Mouse (Mus musculus) liver, postnatal 0 days (tissue): ENCODE results near the gene Nr1d1.

Experiments used
- CTCF ChIP-seq: sonication (generic); IDR thresholded peaks from 2 replicates; pipeline ENCODE4 v1.5.1; 2016; ENCODE audit warnings: antibody characterized with exemption, low read depth
- EP300 ChIP-seq: IDR thresholded peaks from 2 replicates; pipeline ENCODE4 v1.6.1; 2016; ENCODE audit warnings: antibody characterized with exemption, low read depth, mild to moderate bottlenecking

- TF ChIP-seq CTCF, result no peak
- no peak for TF ChIP-seq EP300
Measured at GRCm38 (mm10) chr11:98756711-98757110, 18.4 kb downstream of the Nr1d1 start.
